Mouse (Mus musculus) lung, adult 2 months (tissue): ENCODE data around the gene Grip1.

Source experiments
- CTCF ChIP-seq: fragments of 200-500 bp; IDR thresholded peaks from 2 replicates; pipeline ENCODE4 v1.5.1; 2011; ENCODE audit warnings: mild to moderate bottlenecking, low read length, control low read depth; ENCODE audit not compliant: insufficient read depth
- POLR2A ChIP-seq: fragments of 200-500 bp; IDR thresholded peaks from 2 replicates; pipeline ENCODE4 v1.6.1; 2011; ENCODE audit warnings: low read depth, mild to moderate bottlenecking, control low read depth, low read length, borderline replicate concordance; ENCODE audit errors: extremely low read depth

DNA sequence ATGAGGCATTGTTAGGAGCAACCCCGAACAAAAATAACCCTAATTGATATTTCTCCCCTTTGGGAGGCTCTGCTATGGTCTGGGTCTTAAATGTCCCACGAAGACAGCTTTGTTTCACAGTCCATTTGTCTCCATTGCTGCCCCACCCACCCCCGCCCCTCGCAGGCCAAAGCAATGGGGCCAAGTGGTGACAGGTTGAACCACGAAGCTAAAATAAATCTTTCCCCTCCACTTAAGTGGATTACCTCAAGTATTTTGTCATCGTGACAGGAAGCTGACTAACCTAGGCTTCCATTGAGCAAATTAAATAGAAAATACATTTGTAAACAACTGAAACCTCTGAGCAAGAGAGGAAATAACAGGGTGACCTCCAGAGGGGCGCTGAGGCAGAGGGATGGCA, 216.8 kb downstream of the Grip1 start:
- TF ChIP-seq CTCF, result no peak
- no peak for TF ChIP-seq POLR2A
